Mouse (Mus musculus): ENCODE measurements at regions not wholly inside any gene's neighbourhood (a gene's known extent, or its start where the extent isn't known, plus 50 kb on each side); places are given as distances from the start of the nearest gene placed in this dataset.

GRCm38 (mm10) chr17:47976999-47977357 is 52.5 kb upstream of the Foxp4 start:
- TF ChIP-seq CTCF (IDR thresholded peaks at IDR 0.05; ENCODE audit: control insufficient read depth, insufficient read depth, insufficient read length) (no peak), CEBPB (IDR thresholded peaks at IDR 0.05; ENCODE audit: low read depth) (no peak), MYOG (IDR thresholded peaks at IDR 0.05; ENCODE audit: control insufficient read depth, extremely low read depth, insufficient read length) (no peak), USF1 (IDR thresholded peaks at IDR 0.05; ENCODE audit: low read depth) (no peak)

Measured in C2C12 (cell line).